Mouse (Mus musculus): ENCODE data around the gene Slpi. TPM values are rescaled to one million over a fixed set of nuclear protein-coding genes. Genes with fewer than 3 reads are reported as not detected.

Gene Slpi
- total RNA-seq, 2 experiments from 2014 or later: not detected

DNA sequence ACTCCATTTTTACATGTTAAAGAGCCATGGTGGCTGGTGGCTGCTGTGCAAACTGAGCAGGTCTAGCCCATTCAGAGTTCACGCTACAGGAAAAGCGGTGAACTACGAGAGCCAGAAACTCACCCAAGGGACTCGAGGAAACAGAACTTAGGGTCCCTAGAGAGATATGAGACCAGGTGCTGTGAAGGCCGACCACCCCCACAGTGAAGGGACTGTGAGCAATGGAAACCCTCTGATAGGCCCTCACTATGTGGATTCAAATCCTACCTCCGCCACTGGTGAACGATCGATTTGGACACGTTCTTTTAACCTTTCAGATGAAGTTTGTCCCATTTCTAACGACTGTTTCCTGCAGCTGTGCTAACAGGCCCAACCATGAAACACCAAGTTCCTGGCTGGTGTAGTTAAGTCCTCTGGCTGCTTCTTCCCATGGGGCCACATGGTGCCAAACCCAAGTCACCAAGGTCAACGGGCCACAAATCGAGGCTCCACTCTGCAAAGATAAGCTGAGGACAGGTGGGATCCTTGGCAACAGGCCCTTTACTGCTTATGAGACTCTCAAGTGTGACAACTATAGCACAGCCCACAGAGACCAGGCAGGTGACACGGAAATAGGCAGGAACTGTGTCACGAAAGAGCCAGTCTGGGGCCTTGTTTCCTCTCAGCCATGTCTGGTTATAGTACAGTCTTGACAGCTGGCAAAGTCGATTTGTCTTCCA, 33.9 kb upstream of the Slpi start:
- no peak for ATAC-seq (replicated peaks; ENCODE audit: low FRiP score, low TSS enrichment, poor library complexity, severe bottlenecking)

DNA sequence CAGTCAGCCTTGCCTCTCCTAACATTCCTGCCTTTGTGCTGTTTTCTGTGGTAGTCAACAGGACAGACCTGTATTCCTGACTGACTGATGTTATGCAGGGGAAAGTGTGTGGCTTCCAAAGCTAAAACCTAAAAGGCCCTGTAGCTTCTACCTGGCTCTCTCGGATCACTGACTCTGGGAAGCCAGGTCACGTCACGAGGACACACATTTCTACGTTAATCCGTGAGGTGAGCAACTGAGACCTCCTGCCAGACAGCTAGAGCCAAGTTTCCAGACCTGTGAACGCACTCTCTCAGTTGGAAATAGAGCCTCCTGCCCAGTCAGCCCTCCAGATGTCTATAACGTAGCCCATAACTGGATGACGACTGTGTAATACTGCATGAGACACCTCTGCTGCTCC, 33.1 kb upstream of the Slpi start:
- ATAC-seq (replicated peaks; ENCODE audit: low FRiP score, low TSS enrichment, poor library complexity, severe bottlenecking): no peak

DNA sequence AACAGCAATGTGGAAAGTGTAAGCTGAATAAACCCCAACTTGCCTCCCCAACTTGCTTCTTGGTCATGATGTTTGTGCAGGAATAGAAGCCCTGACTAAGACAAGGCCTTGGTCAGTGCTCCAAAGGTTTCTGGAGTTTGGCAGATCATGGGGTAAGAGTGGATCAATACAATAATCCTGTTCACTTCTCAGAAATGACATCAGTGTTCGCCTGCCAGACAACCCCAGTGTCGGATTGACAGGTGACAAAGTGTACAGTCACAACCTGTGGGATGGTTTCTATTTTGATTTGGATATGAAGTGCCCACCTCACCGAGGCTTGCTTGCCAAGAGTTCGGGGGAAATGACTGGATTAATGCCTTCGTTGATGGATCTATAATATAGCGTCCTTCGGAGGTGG, 32.4 kb upstream of the Slpi start:
- no peak for ATAC-seq (replicated peaks; ENCODE audit: low FRiP score, low TSS enrichment, poor library complexity, severe bottlenecking)

DNA sequence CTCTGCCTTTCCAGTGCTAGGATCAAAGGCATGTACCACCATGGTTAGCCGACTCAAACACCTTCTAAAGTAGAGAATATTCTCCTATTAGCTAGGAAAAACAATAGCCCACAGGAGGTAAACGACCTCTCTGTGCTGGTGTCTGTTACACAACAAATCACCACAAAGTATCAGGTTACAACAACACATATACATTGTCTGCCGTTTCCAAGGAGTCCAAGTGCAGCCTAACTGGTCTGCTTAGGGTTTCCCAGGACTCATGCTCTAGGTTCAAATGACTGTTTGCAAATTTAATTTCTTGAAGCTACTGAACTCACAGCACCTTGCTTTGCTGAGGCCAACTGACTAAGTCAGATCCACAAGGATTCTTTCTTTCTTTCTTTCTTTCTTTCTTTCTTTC, 30.6 kb upstream of the Slpi start:
- ATAC-seq (replicated peaks; ENCODE audit: low FRiP score, low TSS enrichment, poor library complexity, severe bottlenecking): no peak

DNA sequence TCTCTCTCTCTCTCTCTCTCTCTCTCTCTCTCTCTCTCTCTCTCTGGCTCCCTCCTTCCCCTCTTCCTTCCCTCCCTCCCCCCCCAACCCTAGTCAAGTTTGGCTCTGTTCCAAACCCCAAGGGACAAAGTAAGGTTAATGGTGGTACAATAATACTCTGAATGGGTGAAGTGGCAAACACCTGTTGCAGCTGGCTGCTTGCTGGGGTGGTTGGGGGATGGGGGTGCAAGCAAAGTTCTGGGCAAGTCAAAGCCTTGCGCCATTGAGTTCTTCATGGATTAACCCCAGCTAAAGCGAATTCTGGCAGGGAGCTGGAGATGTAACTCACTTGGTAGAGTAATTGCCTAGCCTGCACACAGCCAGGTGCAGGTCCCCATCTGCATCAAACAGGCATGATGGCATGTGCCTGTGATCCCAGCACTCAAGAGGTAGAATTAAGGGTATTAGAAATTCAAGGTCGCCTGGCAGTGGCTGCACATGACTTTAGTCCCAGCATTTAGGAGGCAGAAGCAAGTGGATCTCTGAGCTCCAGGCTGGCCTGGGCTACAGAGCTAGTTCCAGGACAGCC, 29.5 kb upstream of the Slpi start:
- no peak for ATAC-seq (replicated peaks; ENCODE audit: low FRiP score, low TSS enrichment, poor library complexity, severe bottlenecking)

DNA sequence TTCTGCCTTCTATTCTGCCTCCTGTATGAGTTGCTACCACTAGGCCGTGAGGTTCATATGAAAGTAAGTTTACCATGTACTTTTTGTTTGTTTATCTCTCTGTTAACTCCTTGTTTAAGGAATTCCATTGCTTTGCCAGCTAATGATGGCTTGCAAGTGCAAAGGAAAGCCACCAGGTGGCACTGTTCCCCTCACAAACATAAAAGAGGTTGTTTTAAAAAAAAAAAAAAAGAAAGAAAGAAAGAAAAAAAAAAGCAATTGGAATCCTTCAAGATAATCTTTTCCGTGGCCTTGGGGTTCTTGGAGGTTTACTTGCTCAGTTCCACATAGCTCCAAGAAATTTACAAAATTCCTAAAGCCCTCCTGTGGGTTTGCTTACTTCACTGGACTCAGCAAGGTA, 28.3 kb upstream of the Slpi start:
- no peak for ATAC-seq (replicated peaks; ENCODE audit: low FRiP score, low TSS enrichment, poor library complexity, severe bottlenecking)

DNA sequence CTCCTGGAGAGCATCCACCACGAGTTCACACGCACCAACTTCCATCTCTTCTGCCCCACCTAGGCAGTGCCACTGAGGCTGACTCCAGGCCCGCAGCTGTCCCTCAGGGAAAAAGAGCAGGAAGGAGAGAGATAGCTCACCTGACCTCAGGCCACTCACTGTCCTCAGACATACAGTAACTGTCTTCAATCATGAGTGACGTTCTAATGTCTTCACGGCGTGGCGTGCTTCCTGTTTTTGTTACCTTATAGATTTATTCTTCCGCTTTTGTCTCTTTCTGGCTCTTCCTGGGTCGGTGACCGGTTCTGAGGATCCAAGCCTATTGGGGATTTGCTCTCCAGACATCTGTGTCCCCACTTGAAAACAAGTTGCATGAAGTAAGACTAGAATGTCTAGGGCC, 25.7 kb upstream of the Slpi start:
- no peak for ATAC-seq (replicated peaks; ENCODE audit: low FRiP score, low TSS enrichment, poor library complexity, severe bottlenecking)

DNA sequence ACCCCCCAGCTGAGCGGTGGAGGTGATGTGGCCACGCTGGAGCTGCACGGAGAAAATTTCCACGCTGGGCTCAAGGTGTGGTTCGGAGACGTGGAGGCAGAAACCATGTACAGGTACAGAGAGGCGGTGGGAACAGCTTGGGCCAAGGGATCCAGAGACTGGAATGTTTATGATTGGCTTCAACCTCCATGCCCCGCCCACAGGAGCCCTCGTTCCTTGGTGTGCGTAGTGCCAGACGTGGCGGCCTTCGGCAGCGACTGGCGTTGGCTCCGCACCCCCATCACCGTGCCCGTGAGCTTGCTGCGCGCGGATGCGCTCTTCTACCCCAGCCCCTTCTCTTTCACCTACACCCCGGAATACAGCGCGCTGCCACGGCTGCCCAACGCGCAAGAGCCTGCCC, 25.3 kb upstream of the Slpi start:
- no peak for ATAC-seq (replicated peaks; ENCODE audit: low FRiP score, low TSS enrichment, poor library complexity, severe bottlenecking)

DNA sequence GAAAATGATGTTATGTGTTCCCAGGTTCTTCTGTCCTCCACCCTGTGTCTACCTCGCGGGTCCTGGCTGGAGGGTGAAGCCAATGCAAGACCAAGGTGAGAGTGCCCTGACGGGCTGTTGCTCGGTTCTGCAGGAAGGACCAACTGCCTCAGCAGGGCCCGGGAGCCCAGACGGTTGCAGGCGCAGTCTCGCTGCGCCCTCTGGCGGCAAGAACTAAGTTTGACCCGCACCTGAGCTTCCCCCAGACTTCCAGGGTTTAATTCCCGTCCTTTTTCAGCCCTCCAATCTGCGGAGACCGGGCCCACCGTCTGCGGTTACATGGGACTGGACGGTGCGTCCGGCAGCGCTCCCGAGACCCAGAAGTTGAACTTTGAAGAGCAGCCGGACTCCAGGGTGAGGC, 18.8 kb upstream of the Slpi start:
- ATAC-seq (replicated peaks; ENCODE audit: low FRiP score, low TSS enrichment, poor library complexity, severe bottlenecking): peak; percentile 71

DNA sequence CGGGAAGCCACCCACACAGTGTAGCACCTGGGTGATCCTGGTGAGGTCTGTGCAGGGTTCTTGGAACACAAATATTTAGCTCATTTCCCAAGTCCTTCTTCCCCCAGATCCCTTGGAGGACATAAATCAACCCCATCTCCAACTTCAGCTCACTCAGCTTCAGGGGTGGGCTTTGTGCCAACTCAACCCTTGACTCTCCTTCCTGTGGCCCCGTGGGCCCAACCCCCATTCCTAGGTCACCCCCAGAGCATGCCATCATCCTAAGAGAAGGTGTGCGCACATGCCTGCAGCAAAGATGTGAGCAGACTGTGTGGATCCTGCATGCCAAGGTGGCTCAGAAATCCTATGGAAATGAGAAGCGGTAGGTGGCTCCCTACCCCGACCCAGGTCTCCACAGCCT, 16.6 kb upstream of the Slpi start:
- ATAC-seq (replicated peaks; ENCODE audit: low FRiP score, low TSS enrichment, poor library complexity, severe bottlenecking): no peak

DNA sequence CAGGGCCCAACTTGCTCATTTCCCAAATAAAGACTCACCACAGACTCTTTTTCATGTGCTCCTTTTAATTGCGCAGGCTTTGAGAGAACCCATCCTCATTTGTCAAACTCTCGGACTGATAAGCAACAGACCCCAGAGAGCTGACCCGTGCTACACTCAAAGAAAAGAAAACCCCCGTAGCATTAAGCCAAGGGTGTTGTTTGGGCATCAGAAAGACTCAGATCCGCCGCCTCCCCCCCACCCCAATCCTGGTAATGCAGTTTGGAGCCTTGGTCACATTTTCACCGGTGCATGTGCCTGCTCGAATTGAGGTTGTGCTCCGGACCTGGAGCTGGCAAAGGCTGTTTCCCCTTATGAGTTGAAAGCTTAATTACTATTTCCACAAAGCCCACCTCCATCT, 16.2 kb upstream of the Slpi start, which contains the start of gene Matn4:
Gene Matn4 (minus strand): TSS at position 101 of the 400 bp plus-strand sequence.
- no peak for ATAC-seq (replicated peaks; ENCODE audit: low FRiP score, low TSS enrichment, poor library complexity, severe bottlenecking)

DNA sequence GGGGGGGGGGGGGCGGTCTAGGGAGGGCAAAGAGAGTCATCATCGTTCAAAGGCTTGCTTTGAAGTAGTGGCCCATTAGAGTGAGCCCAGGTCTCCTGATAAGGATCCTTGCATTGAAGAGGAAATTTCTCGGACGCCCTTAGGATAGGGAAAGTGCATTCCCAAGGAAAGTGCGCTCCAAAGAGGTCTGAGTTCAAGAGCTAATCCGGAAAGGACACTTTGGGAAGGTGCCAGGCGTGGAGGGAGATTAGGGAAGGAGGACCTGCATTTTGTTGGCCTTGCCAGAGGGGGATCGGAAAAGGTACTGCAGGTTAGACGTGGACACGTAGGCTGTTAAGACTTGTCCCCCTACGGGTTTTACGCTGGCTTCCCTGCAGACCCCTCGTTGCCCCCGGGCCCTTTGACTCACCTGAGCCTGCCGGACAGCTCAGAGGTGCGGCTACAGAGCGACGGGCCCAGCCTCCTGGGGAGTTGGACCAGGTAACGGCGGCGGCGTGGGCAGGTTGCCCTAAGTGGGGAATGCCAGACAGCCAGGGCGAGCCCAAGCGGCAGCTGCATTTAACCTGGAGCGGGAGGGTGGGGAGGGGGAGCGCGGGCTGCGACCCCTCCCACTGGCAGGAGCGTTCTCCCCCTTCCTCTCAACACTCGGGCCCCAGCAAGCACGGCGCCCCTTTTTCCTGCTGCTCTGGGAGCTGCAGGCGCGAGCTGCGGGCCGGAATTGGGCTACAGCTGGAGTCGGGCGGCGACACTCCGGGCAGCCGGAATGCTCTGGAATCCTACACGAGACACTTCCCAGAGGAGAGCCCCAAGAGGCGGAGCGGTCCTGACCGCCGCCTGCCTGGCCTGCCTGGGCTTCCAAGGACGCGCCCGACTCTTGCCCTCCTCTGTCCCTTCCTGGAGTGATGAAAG, 15.4 kb upstream of the Slpi start:
- no peak for ATAC-seq (replicated peaks; ENCODE audit: low FRiP score, low TSS enrichment, poor library complexity, severe bottlenecking)

DNA sequence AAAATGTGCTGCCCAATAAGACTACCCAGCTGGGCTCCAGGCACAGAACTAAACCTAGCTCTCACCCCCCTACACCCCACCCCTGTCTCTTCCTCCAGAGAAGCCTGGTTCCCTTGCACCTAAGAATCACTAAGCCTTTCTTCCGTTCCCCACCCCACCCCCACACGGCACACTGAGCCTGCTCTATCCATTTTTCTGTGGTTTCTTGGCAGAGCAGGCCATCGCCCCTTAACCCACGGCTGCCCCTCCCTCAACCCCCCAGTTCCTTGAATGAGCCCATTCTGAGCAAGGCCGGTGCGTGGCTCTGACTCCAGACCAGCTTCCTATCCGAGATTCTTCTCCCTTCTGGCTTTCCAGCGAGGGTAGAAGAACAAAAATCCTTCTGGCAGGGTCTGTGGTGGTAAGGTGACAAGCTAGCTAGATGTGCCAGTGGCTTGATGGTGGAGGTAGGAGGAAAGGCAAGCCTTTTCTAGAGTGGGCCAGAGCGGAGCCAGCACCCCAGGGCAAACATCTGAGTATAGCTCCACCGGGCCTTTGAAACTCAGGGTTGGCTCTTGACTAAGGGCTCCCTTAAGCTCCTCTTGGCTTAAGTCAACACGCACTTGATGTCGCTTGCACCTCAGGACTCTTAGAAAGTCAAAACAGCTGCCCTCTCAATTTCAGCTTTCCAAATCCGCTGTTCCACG, 14.6 kb upstream of the Slpi start:
- ATAC-seq (replicated peaks; ENCODE audit: low FRiP score, low TSS enrichment, poor library complexity, severe bottlenecking): 0 out of 2 replicates have a peak, but pooled peaks have one; percentile 6

DNA sequence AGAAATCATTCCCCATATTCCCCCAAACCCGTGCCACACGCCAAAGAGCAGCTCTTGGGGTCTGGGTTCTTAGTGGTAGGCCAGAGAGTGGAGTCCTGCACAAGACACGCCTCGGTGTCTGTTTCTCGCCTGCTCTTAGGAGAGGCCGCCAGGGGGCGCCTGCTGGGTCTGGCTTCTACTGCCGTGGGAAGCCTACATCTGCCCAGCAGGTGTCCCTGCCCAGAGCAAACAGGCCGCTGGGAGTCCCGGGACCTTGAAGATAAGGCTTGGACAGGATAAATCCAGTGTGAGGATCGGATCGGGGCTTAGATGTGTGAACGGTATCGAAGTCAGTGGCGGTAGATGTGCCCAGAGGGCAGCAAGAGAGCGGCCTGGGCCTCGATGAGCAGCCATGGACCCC, 14.0 kb upstream of the Slpi start, which contains the start of gene Rbpjl:
Gene Rbpjl (plus strand): TSS at position 236 of the 400 bp plus-strand sequence.
- ATAC-seq (replicated peaks; ENCODE audit: low FRiP score, low TSS enrichment, poor library complexity, severe bottlenecking): peak; percentile 85

DNA sequence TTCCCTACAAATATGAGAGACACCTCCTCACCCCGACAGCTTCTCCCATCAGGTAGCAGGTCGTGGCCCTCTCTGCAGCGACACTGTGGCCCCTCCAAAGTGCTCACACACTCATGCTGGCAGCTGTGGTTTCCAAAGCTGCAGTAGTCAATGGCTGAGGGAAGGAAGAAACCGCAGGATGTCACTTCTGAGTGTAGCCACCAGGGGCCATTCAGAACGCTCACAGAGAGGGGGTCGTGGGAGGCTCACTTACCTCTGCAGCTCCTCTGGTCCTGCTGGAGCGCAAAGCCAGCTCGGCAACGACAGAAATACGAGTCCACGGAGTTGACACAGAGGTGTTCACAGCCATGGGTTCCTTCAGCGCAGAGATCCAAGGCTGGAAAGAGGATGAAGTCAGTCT, 8.0 kb upstream of the Slpi start:
- no peak for ATAC-seq (replicated peaks; ENCODE audit: low FRiP score, low TSS enrichment, poor library complexity, severe bottlenecking)

DNA sequence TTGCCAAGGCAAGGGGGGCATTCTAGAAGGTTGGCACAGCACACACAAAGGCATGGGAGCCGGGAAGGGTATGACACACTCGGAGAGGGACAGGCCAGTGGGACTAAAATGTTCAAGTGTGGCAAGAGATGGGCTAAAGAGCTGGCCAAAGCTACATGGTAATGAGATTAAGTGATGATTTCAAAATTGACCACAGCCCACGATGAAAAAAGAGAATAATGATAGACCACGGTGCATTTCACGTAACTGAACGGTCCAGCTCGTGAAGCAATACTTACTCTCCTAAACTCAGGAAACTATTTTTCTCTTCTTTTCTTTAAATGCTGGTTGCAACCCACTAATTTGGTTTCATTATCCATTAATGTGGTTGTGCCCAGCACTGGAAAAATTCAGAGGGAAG, 7.2 kb upstream of the Slpi start:
- no peak for ATAC-seq (replicated peaks; ENCODE audit: low FRiP score, low TSS enrichment, poor library complexity, severe bottlenecking)

DNA sequence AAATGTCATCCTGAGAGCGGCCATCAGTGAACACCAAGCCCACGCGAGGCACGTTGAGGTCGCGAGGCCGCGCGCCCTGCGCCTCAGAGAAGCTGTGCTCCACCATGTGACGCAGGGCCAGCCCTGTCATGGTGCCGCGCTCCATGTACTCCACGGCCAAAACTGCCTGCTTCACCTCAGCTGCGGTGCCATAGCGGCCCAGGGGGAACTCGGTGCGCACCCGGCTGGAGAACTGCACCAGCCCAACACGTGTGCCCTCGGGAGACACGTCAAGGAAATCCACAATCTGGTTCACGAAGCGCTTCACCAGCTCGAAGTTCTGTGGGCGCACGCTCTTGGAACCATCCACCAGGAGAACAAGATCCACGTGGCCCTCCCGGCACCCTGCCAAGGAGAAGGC, 4.2 kb upstream of the Slpi start:
- ATAC-seq (replicated peaks; ENCODE audit: low FRiP score, low TSS enrichment, poor library complexity, severe bottlenecking): no peak

DNA sequence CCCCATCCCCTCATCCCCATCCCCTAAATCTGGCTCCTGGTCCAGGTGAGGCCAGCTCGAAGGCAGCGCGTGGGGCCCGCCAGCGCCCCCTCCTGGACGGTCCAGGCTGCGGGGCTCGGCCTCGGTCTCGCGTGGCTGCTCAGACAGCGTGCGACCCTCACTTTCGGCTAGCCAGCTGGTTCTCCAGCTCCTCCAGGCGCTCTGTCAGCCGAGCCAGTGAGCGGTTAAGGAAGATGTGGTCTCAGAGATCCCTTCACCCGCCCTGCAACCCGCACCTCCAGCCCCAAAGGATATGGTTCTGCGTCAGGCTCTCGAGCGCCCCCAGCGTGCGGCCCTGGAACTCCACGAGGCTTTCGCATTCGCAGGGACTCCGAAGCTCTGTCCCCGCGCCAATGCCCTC, 604 bp upstream of the Slpi start:
- peak; percentile 91 for ATAC-seq (replicated peaks; ENCODE audit: low FRiP score, low TSS enrichment, poor library complexity, severe bottlenecking)

DNA sequence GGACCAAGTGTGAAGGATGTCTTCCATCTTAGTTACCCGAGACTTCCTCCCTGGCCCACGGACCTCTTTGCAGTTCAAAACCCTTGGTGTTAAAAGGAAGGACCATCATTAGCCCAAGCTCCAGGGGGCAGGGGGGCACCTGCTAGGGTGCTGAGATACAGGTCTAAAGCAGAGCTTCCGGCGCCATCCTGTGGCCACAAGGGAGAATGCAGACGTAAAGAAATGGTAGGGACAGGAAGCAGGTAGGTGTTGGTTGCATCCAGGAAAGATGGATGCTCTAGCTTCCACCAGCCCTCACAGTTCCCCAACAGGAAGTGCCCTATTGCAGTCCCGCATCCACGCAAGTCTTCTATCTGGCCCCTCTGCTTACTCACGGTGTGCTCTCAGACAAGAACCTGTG, 1.9 kb downstream of the Slpi start:
- peak; percentile 62; the same call in 1 of the 2 replicates for ATAC-seq (replicated peaks; ENCODE audit: low FRiP score, low TSS enrichment, poor library complexity, severe bottlenecking)

Data from megakaryocyte-erythroid progenitor cell, adult 5-6 weeks (primary cell).